Mouse (Mus musculus) neural tube, embryonic 10.5 days (tissue): ENCODE measurements around the gene Fam110a.
"Not testable (repeated sequence)": the region's sequence is repeated elsewhere in the genome, so short reads cannot be mapped to it uniquely, and the experiment has no call there.

Experiments
- DNase-seq: peaks from one replicate; pipeline ENCODE4 v3.0.0-alpha.2; 2017; ENCODE audit warnings: low spot score; ENCODE audit errors: extremely low spot score

Fam110a gene

GRCm38 (mm10) chr2:151997776-151998504 is 17.9 kb upstream of the Fam110a start:
- DNase-seq, result no peak

- not testable (repeated sequence) for DNase-seq
Measured at GRCm38 (mm10) chr2:151997190-151997575, 17.2 kb upstream of the Fam110a start.

- peak; percentile 90 for DNase-seq
Measured at GRCm38 (mm10) chr2:151996229-151997189, 16.5 kb upstream of the Fam110a start, which contains the start of gene Slc52a3. Slc52a3 (plus strand) TSS chr2:151996511.

GRCm38 (mm10) chr2:151994350-151995122 is 14.5 kb upstream of the Fam110a start:
- peak; percentile 82 for DNase-seq

GRCm38 (mm10) chr2:151991446-151991845 is 11.4 kb upstream of the Fam110a start:
- DNase-seq, result no peak

GRCm38 (mm10) chr2:151990985-151991394 is 11.0 kb upstream of the Fam110a start:
- no peak for DNase-seq

GRCm38 (mm10) chr2:151988978-151989377 is 9.0 kb upstream of the Fam110a start:
- DNase-seq, result no peak

GRCm38 (mm10) chr2:151986958-151987357 is 6.9 kb upstream of the Fam110a start:
- DNase-seq, result no peak

GRCm38 (mm10) chr2:151985426-151986172 is 5.6 kb upstream of the Fam110a start:
- DNase-seq, result no peak

- DNase-seq, result no peak
Measured at GRCm38 (mm10) chr2:151984019-151984418, 4.0 kb upstream of the Fam110a start.

GRCm38 (mm10) chr2:151982476-151982875 is 2.5 kb upstream of the Fam110a start:
- no peak for DNase-seq

- no peak for DNase-seq
Measured at GRCm38 (mm10) chr2:151981268-151981667, 1.2 kb upstream of the Fam110a start.

- no peak for DNase-seq
Measured at GRCm38 (mm10) chr2:151980355-151980693, 305 bp upstream of the Fam110a start.

- DNase-seq, result no peak
Measured at GRCm38 (mm10) chr2:151978494-151978893, 1.5 kb downstream of the Fam110a start.

GRCm38 (mm10) chr2:151977689-151978440 is 2.2 kb downstream of the Fam110a start:
- DNase-seq, result no peak

- DNase-seq, result no peak
Measured at GRCm38 (mm10) chr2:151976067-151976466, 4.0 kb downstream of the Fam110a start.

GRCm38 (mm10) chr2:151975295-151975694 is 4.7 kb downstream of the Fam110a start:
- no peak for DNase-seq

- DNase-seq, result no peak
Measured at GRCm38 (mm10) chr2:151973595-151974562, 6.1 kb downstream of the Fam110a start.
